Mouse (Mus musculus): ENCODE measurements around the gene Slc22a3. TPM values are rescaled to one million over a fixed set of nuclear protein-coding genes. Genes with fewer than 3 reads are reported as not detected.

Gene Slc22a3
- 1 to 10 TPM; 3.4 to 3.5 TPM for total RNA-seq (2021)
- long read RNA-seq, experiment 1, partial matches to known transcripts = 0 of 4 reads
- long read RNA-seq, experiment 1, other reads (novel, unspliced or antisense) = 0 of 4 reads
- long read RNA-seq, experiment 2, transcript Slc22a3-201 (11 exons, 3,504 nt) = major isoform, 9 of 11 reads
- long read RNA-seq, experiment 2, partial matches to known transcripts = 1 of 11 reads
- long read RNA-seq, experiment 2, other reads (novel, unspliced or antisense) = 1 of 11 reads

DNA sequence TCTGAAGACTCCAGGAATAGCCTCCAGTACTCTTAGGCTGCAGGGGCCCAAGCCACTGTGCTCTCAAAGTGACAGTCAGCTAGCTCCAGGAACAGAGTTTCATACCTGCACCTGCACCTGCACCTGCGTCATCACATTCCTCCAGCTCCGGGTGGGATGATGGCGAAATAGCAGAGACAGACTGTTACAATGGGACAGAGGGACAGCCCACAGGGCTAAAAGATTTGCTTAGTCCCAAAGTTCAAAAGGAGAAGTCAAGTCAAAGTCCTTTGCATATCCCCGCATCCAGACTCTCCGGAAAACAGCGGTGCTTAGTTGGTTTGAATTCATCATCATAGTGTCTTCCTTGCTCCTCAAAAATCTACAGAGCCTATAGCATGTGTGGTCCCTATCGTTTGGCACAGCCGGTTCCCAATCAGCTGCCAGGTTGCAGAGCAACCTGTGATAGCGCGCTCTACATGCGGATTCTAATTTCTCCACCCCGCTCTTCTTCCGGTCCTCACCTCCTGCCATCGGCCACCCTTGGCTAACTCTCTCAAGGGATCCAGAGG, at the start of gene Slc22a3:
Slc22a3 (minus strand) TSS at position 51 of the 551 bp plus-strand sequence.
- no peak for DNase-seq
- intact Hi-C loops (cut with DNase I; ENCODE audit: low total_unique reads) = no loop called here

DNA sequence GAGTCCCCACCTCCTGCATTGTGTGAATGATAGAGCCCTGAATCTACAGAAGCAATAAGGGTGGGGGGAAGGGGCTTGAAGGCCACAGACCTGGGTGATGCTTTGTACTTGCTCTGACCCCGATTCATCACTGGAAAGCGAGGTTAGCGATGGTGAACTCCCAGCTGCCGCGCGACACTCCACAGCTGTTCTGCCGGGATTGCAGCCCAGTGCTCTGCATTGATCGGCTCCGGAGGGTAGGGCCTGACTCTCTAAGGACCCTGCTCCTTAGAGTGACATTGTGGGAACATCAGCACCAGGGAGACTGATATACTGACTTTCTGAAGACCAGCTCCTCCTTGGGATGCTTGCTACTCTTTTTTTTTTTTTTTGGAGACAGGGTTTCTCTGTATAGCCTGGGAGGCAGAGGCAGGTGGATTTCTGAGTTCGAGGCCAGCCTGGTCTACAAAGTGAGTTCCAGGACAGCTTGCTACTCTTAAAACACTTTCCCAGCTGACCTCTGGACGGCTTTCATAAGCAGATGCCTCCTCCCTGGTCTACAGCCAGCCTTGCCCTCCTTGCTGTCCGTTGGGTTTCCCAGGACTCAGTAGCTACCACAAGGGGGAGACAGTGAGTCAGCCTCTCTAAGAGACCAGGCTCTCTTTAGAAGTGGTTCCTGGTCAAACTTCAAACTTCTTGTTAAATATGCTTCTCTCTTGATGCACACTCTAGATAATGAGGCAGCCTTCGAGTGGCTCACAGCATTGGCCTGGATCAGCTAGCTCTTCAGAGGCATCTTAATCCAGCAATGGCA, 27.0 kb upstream of the Slc22a3 start:
- intact Hi-C loops (cut with DNase I; ENCODE audit: low total_unique reads) = loop anchor here (2.0 to 5.0 kb wide), 2 partner anchors 126 to 278 kb away; no protein-coding TSS in a partner anchor
- peak; percentile 77 for DNase-seq

DNA sequence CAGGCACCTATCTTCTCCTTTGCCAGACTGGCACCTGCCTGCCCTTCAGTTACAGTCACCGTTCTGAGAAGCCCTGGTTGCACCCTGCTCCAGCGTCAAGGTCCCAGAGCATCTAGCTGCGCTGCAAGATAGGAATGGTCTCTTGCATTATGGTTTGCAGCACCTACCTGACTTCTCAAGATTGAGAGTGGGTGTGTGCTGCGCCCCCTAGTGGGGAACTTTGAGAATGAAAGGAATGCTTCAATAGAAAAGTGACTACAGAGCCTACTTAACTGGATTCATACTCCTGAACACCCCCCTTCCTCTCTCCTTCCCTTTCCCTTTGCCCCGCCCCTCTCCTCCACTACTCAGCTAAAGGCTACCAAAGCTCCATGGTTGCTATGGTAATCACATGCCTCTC, 24.6 kb upstream of the Slc22a3 start:
- DNase-seq = peak; percentile 49
- intact Hi-C loops (cut with DNase I; ENCODE audit: low total_unique reads) = loop anchor here (5.0 kb wide), 1 partner anchor 280 kb away; no protein-coding TSS in a partner anchor

GRCm38 (mm10) chr17:12530081-12530480, 22.6 kb upstream of the Slc22a3 start:
- DNase-seq = no peak
- intact Hi-C loops (cut with DNase I; ENCODE audit: low total_unique reads) = loop anchor here (2.0 to 5.0 kb wide), 2 partner anchors 113 to 282 kb away; no protein-coding TSS in a partner anchor

- DNase-seq = no peak
- intact Hi-C loops (cut with DNase I; ENCODE audit: low total_unique reads) = no loop called here
These were observed 22.0 kb upstream of the Slc22a3 start for GRCm38 (mm10) chr17:12529384-12529985.

- no peak for DNase-seq
- intact Hi-C loops (cut with DNase I; ENCODE audit: low total_unique reads) = no loop called here
These were observed 11.6 kb upstream of the Slc22a3 start for GRCm38 (mm10) chr17:12519089-12519488.

DNA sequence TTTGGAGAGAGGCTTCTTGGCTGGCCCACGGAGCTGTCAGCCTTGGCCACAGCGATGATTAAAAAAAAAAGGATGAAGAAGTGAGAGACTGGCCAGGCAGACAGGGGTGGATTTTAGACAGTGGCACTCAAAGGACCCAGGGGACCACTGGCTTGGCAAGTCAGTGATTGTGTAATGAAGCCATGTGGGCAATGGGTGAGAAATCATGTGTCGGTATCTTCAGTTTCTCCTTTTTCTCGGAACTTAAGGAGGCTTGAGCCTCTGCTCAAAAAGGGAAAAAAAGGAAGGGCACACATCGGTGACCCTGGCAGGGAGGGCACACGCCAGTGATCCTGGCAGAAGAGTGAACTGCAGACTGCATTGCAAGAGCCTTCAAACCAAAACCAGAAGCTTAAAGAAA, 10.7 kb upstream of the Slc22a3 start:
- no peak for DNase-seq
- intact Hi-C loops (cut with DNase I; ENCODE audit: low total_unique reads) = no loop called here

- intact Hi-C loops (cut with DNase I; ENCODE audit: low total_unique reads) = no loop called here
- no peak for DNase-seq
These were observed 6.5 kb upstream of the Slc22a3 start for GRCm38 (mm10) chr17:12513997-12514396.

GRCm38 (mm10) chr17:12513107-12513923, 5.8 kb upstream of the Slc22a3 start:
- intact Hi-C loops (cut with DNase I; ENCODE audit: low total_unique reads) = no loop called here
- DNase-seq = no peak

DNA sequence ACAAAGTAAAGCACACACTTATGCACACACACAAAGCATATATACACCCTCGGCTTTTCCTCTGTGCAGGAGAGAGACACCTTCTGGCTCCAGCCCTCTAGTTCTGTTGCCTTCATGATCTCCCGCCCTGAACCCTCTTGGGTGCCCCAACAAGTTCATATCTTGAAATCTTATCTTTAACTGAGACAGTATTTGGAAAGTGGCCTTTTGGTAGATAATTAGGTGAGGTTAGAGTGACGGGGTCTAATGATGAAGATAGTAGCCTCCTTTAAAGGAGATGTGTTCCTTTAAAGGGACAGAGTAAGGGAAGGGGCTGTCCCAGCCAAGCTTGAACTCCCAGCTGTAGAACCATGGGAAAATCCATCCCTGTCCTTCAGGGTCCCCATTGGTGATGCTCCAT, 3.7 kb upstream of the Slc22a3 start:
- intact Hi-C loops (cut with DNase I; ENCODE audit: low total_unique reads) = no loop called here
- no peak for DNase-seq

GRCm38 (mm10) chr17:12508376-12508775, 872 bp upstream of the Slc22a3 start:
- intact Hi-C loops (cut with DNase I; ENCODE audit: low total_unique reads) = no loop called here
- DNase-seq = no peak

DNA sequence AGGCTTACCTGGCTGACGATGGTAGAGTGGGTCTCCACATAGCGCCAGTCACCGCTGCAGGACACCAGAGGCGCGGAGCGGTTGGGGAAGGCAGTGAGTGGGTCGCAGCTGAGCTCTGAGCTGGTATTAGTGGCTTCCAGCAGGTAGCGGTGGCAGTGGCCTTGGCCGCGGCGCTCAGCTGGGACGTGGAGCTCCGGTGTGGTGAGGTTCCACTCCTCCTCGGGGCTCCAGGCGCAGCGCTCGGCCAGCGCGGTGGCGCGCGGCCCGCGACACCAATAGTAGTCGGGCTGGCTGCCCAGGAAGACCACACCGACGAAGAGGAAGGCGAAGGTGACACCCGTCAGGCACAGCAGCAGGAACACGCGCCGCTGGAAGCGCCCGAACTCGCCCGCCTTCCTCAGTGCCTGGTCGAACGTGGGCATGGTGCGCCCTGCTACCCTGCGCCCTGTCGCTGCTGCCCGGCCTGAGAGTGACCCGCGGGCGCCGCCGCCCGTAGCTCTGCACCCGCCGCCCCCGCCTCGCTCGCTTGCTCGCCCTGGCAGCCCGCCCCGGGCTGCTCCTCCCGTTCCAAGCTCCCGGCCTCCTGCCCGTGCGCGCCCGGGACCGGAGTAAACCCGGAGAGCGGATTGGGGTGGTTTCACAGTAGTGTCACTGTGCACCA, 471 bp downstream of the Slc22a3 start:
- intact Hi-C loops (cut with DNase I; ENCODE audit: low total_unique reads) = no loop called here
- DNase-seq = peak; percentile 68

DNA sequence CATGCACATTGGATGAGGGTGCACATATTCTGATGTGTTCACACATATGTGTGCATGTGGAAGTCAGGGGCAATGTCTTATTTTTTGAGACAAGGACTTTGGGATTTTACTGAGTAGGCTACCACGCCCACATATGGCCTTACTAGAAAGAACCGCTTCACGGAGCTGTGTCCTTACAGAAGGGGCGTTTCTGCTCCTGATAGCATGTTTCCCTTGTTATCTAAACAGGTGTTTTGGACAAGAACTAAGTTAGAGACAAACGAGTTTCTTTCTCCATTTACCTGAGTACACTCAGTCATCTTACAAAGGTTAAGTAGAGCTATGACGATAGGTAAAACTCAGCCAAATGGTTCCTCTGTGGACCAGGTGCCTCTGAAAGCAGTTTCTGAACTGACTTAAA, 1.8 kb downstream of the Slc22a3 start:
- DNase-seq = no peak
- intact Hi-C loops (cut with DNase I; ENCODE audit: low total_unique reads) = no loop called here

DNA sequence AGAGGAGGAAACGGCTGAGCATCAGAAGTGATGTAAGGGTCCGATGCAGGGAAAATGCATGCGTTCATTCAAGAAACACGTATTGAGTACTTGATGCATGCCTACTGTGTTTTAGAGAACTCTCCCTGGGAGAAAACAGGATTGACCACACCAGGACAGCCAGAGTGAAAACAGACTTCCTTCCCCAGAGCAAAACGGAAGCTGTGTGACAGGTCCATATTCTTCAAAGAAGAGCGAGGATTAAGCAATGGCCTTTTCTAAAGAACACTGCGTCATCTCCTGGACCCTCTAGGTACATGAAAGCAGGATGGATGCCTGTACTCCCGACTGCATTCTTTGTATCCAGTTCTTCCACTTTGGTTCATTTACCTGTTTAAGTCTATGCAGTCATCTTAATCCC, 8.1 kb downstream of the Slc22a3 start:
- intact Hi-C loops (cut with DNase I; ENCODE audit: low total_unique reads) = no loop called here
- DNase-seq = no peak

DNA sequence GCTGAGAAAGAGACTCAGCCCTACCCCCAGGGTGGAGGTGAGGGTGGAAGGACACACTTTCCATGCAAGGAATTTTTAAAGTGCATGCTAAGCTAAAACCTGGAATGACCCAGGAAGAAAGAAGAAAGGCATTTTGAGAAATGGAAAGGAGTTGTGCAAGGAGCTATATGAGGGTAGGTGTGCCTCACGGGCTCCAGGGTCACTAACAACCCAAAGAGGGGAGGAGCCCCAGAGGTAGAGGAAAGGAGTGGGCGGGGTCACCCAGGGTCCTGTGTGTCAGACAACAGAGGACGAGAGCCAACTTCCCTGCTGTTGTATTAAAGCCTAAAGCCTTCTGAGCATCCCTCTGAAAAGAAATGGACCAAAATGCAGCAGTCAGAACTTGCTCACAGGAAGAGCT, 11.9 kb downstream of the Slc22a3 start:
- DNase-seq = no peak
- intact Hi-C loops (cut with DNase I; ENCODE audit: low total_unique reads) = no loop called here

GRCm38 (mm10) chr17:12491591-12491990, 15.9 kb downstream of the Slc22a3 start:
- peak; percentile 38 for DNase-seq
- intact Hi-C loops (cut with DNase I; ENCODE audit: low total_unique reads) = no loop called here

- intact Hi-C loops (cut with DNase I; ENCODE audit: low total_unique reads) = no loop called here
These were observed 17.6 kb downstream of the Slc22a3 start for GRCm38 (mm10) chr17:12489888-12490287.

DNA sequence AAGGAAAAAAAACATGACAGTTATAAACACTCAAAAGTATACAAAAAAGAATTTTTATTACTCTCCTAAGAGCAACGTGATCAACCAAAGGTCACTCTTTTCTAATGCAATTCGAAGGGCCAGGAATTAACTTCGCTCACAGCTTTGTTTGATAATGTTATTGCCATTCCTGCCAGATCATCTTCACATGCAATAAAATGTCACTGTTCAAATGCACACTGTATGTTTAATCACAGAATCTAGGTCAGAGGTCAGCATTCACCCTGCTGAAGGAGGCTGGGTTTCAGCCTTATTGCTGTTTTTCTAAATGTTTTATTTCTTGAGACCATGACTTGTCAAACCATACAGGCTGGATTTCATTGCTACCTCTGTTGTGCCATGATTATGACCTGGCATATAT, 21.8 kb downstream of the Slc22a3 start:
- DNase-seq = no peak
- intact Hi-C loops (cut with DNase I; ENCODE audit: low total_unique reads) = no loop called here

More at GRCm38 (mm10) chr17:12489888-12490287, 17.6 kb downstream of the Slc22a3 start:
- DNase-seq = no peak

DNA sequence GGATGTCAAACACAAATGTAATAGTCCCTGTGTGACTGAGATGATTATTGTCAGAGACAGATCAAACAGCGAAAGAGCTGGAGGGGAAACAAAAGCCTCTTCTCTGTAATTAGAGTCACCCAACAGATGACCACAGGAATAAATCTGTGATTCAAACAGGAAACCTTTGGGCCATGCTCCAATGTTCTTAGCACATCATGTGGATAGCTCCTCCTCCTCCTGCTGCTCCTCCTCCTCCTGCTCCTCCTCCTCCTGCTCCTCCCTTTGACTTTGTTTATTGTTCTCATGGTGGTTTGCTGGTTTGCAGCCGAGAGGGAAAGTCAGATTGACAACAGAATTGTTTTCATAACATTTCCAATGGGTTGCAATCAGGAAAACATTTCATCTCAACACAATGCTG, 28.1 kb downstream of the Slc22a3 start:
- intact Hi-C loops (cut with DNase I; ENCODE audit: low total_unique reads) = no loop called here
- no peak for DNase-seq

All from gastrocnemius, postnatal 14 days (tissue).